Mouse (Mus musculus) kidney, postnatal 25 days (tissue): Measurements from ENCODE around the gene Sfn.
"Not testable (repeated sequence)": the region's sequence is repeated elsewhere in the genome, so short reads cannot be mapped to it uniquely, and the experiment has no call there.

Experiments
- DNase-seq, 2 experiments: peaks; one replicate each; pipeline ENCODE4 v3.0.0; 2021; ENCODE audit warnings: mixed read lengths in 2 of 2

Sfn gene

DNA sequence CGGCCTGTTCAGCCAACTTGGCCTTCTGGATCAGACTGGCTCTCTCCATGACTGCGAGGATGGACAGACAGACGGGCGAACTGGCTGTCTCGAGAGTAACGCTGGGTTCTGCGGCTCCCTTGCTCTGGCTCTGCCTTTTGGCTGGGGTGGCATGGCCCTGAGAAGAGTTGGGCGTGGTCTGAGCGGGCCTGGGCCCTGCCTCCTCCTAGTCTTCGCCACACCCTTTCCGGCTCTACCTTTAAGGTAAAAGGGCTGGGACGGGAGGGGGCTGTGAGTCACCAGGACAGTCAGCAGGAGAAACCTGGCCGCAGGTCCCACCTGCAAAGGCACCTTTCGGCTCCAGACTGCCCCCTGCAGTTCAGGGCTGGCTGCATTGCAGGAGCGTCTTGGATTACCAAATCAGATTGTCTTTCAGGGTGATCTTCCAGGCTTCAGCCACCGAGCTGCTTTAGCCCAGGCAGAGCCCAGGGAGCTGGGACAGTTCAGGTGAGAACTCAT lies at the start of gene Sfn:
Sfn (minus strand) TSS at position 448 of the 498 bp plus-strand sequence.
- peak; percentile 82 to 88 for DNase-seq

DNA sequence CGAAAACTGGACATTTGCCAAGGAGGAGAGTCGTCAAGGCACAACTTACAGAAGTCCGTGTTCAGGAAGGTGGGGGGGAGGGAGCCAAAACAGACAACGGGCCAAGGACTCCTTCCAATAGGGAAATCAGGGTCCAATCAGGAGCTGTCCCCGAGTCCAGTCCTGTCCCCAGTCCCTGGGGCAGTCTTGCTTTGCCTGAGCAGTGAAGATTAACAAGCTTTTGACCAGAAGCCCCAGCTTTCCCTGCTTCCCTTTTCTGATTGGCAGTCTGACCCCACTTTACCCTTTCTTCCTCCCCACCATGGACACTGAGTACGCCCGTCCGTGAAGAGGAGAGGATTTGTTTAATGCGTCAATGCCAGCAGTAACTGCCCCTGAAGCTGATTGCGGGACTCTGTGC lies 49.5 kb upstream of the Sfn start:
- no peak for DNase-seq

DNA sequence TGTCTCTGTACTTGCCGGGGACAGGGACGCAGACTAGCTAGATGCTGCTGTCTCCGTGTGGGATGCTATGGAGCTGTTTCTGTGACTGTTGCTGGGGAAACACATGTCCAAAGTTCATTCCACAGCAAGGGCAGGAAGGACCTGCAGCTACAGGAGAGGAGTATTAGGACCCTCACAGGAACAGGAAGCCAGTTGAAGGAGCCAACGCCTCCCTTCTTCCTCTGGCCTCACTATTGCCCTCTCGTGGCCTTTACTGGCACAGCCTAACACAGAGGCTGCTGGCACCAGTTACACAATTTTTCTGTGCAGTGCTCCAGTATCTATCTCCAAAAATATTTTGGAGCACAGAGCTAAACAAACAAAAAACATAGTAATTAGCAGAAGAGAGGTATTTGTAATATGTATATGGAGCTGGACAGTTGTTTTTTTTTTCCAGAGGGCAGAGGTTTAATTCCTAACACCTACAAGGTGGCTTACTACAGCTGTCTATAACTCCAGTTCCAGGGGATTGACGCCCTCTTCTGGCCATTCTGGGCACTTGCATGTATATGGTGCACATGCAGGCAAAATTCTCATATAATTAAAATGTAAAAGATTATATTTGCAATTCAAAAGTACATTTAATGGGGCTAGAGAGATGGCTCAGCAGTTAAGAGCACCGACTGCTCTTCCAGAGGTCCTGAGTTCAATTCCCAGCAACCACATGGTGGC lies 48.2 kb upstream of the Sfn start, which contains the start of gene Zdhhc18:
Zdhhc18 (minus strand) TSS at position 166 of the 711 bp plus-strand sequence.
- DNase-seq: peak; percentile 88 to 92

DNA sequence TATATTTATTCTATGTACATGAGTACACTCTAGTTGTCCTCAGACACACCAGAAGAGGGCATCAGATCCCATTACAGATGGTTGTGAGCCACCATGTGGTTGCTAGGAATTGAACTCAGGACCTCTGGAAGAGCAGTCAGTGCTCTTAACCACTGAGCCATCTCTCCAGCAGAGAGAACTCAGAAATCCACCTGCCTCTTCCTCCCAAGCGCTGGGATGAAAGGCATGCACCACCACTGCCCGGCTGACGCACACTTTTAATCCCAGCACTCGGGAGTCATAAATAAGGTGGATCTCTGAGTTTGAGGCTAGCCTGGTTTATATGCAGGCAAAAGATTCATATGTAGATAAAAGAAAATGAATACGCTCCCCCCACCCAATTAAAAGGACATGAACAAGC lies 47.5 kb upstream of the Sfn start:
- not testable (repeated sequence) for DNase-seq

DNA sequence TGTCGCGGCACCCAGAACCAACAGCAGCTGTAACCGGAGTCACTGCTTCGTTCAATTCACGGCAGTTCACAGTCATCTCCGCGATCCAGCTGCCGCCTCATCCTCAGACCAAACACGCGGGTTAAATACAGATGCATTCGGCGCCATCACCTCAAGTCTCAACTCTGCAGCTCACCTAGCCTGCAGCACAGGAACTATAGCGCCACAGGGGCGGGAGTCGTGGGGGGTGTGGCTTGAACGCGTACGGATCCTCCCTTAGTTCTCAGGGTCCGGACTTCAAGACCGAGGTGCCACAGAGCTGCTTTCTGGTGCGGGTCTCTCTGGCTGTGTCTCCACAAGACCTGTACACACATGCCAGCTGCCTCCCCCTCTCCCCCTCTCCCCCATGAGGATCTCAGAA lies 43.7 kb upstream of the Sfn start:
- DNase-seq: no peak

DNA sequence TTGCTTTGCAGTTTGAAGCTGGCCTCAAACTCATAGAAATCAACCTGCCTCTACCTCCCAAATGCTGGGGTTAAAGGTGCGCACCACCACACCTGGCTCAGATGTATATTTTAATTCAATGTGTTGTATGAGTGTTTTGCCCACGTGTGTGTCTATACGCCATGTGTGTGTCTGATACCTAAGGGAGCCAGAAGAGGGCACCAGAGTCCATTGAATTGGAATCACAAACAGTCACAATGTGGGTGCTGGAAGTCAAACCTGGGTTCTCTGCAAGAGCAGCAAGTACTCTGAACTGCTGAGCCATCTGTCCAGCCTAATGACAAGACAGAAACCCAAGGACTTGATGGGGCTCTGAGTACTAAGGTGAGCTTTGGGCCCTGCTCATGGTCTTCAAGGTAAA lies 43.2 kb upstream of the Sfn start:
- no peak for DNase-seq

DNA sequence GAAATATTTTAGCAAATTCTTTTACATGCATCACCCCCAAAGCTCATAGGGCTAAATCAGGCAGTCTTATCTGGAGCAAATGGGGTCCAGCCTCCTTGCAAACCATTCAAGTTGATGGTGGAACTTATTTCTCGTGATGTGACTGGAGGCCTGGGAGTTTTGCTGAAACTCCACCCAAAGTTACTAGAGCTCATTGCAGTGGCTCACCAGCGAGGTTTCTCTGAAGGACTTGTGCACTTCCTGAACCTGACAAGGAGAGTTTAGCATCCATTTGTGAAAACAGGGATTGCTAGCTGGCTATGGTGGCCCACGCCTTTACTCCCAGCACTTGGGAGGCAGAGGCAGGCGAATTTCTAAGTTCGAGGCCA lies 32.1 kb upstream of the Sfn start:
- no peak for DNase-seq

DNA sequence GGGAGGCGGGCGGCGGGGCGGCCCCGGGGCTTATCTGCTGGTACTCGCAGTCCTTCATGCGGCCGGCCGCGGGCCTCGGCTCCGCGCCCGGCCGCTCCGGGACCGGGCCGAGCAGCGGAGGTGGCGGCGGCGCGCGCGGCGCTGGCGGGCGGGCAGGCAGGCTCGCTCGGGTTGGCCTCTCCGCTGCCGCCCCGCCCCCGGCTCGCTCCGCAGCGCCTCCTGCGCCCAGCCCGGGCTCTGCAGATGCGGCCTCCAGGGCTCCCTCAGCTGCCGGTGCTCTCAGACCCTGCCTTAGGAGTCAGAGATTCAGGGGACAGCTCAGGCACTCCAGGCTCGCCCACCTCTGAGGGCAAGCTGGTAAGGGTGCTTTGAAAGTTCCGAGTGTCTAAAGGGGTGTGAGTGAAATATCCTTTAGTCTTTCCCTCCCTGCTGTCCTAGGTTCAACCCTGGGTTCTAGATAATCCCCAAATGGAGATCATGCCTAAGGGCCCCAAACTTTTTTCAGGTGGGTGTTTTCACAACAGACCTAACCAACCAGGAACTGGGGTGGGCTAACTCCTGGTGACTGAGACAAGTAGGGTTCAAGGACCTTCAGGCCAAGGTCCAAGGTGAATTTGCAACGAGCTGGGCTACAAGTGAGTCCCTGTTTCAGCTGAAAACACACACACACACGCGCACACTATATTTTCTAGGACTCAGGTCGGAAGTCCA lies 31.5 kb upstream of the Sfn start:
- peak; percentile 86 to 92 for DNase-seq

DNA sequence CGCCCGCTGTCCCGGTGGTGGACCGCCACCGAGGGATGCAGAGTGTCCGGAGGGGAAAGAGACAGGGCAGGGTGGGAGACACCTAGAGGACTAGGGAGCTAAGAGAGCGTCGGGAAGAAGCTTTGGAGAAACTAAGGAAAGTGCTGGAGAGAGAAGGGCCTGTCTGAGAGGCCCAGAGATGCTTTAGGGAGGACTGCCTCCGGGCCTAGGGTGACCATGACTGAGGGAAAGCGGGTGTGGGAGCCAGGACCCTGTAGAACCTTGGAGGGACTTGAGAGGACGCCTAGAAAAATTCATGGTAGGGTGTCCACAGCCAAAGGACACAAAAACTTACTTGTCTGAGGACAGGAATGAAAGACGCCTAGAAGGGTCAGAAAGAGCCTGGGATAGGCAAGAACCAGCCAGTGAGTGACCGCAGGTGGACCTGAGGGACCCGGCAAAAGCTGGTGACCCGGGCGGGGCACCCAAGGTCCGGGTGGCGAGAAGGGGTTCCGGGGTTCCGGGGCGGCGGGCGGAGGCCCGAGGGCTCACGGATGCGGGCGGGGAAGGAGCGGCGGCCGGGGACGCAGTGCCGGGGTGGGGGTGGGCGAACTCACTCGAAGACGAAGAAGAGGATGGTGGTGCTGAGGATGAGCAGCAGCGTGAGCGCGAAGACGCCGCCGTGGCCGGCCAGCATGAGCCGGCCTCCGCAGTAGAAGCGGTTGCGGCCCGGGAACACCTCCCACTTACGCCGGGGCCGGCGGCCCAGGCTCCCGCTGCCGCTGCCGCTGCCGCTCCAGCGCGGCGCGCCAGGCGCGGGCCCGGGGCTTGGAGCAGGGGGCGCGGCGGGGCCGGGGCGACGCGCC lies 30.7 kb upstream of the Sfn start:
- DNase-seq: peak; percentile 31 to 69

DNA sequence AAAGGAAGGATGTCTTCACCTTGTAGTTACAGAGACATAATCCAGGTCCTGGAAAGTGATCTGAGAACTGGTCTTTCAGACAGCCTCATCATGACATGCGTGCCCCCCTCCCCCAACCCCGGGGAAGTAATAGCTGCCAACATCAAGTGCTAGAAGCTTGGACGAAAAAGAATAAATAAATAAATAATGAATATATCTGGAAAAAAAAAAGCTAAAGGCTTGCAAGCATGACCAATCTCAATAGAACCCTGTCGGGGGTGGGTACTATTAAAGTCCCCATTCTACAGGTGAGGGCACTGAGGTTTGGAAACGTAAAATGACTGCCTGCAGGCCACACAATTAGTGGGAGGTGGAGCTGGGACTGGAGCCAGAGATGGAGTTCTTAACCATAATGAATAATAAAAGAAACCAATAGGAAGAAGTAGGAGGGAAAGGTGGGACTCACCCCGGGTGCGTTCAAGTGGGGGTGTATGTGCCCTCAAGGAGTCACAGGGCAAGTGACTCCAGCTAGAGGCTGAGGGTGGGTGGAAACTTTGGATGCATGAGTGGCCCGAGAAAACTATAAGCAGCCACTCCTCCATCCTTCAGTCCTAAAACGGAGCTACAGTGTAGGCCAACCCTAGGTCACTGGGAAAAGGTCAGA lies 29.9 kb upstream of the Sfn start:
- peak; percentile 61 to 65 for DNase-seq

DNA sequence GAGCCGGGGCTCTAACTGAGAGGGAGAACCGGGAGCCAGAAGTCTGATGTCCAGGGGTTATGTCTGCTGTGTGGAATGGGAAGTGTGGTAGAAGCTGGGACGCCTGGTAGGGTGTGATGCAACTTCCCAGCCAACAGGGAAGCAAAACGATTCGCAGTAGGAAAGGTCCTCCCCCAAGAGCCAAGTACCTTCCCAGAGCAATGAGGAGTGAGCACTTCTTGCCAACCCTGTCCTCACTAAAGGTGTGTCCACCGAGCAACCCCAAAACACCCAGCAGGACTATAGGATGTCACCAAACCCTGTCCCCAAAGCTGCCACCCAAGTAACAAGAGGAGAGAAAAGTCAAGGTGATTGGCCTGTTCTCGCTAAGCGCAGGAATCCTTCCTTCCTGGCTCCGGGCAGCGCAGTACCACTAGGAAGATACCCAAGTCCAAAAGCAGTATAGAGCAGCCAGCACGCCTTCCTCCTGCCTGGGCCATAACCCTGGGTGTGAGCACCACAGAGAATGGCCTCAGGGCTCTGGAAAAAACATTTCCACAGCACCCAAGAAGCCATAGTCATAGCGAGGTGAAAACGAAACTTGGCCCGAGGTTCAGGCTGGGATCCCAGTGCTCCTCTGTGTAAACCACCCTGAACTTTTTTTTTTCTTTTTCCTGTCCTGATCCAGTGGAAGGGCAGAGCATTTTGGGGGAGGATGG lies 29.3 kb upstream of the Sfn start:
- DNase-seq: peak in 1 of 2 experiments; percentile 59

DNA sequence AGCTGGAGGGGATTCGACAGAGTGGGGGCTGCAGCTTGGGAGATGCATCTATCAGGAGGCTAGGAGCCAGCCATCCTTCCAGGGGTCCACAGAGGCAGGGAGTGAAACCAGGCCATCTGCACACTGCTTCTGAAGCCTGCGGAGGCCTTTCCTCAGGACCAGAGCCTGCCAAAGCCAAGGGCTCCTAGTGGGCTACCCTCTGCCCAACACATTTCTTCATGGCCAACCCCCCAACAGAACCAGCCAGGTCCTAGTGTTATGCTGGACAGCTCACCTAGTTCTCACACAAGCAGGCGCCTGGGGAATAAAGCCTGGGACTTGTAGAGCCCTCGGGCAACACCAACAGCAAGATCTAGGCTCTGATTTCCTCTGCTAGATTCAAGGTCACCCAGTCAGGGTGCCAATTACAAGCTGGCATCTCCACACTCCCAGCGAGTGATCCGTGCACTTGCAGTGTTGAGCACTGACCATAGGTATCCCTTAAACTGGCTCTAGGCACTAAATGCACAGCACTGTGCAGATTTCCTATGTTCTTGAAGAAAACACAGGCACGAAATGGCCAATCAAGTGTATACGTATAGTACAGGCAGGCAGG lies 28.5 kb upstream of the Sfn start:
- peak in 1 of 2 experiments; percentile 33 for DNase-seq

DNA sequence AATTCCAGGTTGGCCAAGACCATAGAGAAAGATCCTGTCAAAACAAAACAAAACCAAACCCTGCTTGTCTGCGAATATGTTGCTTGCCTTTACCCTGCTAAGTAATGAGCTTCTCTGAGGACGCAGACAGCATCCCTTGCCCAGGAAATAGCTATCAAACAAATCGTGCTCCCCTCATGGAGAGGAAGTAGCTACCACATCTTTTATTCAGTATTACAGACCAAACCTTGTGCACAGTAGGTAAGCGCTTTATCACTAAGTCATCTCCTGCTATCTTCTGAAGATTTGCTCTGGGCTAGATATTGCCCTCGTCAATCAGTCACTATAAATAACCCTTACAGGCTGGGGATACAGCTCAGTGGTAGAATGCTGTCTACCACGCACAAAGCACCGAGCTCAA lies 27.2 kb upstream of the Sfn start:
- no peak for DNase-seq

DNA sequence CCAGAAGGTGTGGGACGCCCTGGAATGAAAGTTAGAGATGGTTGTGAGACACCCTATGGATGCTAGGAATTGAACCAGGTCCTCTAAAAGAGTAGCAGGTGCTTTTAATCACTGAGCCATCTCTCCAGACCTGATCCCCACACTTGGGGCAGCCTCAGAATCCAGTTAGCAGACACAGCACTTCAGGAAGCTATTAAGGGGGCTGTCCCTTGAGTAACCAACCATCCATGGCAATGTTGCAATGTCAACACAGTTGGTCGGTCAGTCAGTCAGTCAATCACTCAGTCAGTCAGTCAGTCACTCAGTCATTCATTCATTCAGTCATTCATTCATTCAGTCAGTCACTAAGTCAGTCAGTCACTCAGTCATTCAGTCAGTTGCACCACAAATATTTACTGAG lies 26.5 kb upstream of the Sfn start:
- DNase-seq: no peak

DNA sequence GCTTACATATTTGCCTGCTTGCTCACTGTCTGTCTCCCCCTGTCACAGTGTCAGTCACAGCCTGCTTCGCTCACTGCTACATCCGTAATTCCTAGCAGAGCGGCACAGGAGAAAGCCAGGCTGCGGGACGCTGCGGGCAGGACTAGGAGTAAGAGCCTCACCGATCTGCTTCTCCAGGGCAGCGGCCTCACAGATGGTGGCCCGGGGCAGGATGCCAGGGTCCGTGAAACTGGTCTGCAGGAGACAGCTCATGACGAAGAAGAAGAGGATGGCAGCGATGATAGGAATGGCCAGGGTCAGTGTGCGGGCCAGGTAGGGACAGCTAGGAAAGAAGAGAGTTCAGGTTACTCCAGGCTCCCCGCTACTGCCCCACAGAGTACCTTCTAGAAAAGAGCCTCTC lies 25.1 kb upstream of the Sfn start:
- no peak for DNase-seq

DNA sequence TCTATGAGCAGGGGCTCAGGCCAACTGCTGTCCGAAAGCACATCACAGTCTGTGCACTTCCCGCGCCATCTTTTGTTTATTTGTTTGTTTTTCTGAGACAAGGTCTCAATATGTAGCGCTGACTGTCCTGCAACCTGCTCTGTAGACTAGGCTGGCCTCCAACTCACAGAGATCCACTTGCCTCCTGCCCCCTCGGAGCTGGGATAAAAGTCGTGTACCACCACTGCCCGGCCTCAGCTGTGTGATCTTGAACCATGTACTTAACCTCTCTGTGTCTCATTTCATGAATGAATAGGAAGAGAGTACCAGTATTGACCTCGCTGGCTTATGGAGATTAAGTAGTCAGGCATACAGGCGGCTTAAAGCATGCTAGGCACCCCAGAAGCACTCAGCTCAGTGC lies 24.7 kb upstream of the Sfn start:
- DNase-seq: no peak

DNA sequence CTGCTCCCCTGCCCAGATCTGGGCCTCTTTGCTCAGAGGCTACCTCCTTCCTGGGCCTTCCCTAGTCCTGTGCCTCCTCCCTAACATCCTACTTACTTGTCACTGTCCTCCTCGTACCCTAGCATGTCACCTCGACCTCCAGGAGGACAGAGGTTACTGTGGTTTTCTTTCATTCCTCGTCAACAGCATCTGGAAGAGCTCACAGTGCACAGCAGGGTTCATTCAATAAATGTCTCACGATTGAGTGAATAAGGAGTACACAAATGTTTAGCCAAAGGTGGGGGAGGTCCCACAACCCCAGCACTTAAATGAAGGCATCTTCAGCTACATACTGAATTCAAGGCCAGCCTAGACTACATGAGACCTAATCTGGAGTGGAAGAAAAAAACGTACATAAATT lies 24.3 kb upstream of the Sfn start:
- no peak for DNase-seq

DNA sequence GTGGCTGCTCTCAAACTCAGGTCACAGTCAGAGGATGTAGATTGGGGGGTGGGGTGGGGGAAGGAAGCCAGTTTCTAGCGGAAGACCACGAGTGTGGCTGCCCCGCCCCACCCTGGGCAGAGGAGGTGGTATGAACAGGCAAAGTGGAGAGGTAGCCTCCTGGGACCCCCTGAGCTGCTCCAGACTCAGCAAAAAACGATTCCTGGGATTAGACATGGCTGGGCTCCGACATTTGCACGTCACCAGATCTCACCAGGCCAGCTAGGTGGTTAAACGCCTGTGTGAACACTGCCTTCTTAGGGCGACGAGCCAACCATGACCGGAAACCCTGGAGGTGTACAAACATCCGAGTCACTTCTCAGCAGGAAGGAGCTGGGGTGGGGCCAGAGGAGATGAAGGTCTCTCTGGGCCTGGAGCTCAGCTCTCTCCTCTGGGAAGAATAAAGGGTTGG lies 23.7 kb upstream of the Sfn start:
- DNase-seq: peak; percentile 86 to 92

DNA sequence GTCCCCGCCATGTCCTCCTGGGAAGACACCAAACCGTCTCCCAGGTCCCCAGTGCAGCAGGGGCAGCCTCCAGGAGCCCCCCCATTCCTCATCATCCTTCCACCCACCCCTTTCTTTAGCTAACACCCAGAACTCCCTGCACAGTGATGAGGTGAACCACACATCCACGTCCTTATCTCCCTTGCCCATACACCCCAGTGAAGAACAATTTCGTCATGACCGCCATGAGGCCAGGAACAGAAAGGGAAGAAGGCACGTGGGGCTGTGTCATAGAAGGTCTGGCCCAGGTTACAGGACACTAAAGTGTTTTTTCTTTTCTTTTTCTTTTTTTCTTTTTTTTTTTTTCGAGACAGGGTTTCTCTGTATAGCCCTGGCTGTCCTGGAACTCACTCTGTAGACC lies 22.9 kb upstream of the Sfn start:
- DNase-seq: no peak

DNA sequence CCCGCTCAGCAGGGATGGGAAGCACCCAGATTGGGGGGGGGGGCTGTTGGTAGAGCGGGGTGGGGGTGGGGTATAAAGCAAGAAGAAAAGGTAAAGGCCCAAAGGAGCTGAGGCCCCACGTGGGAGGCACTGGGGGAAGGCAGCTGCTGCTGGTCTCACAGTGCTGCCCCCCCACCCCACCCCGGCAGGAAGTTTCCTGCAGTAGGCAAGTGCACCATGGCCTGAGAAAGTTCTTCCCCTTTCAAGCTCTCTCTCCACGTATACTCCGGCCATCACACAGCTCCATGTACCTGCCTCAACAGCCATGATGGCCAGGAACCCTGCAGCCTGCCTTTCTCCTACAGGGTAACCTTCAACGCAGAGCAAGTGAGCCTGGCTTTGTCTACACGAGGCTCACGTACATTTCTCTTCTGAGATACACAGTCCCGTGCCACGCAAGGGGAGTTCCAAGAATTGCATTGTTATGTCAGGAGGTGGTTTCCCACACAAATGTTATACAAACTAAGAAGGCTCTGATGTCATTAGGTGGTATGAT lies 20.3 kb upstream of the Sfn start:
- DNase-seq: no peak

DNA sequence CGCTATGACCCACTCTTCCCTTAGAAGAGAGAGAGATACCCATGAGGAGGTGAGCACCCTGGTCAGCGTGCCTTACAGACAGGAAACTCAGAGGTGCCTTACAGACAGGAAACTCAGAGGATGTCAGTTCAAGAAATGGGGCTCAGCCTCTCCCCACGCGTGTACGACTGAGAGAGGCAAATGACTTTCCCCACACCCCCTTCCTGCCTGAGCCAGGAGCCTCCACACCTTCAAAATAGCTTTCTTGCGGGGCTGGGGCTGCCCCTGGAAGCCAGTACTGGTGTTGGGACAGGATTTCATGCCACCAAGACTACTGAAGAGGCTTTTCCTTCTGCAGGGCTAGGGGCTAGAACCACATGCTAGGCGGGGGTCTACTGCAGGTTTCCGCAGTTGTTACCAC lies 18.7 kb upstream of the Sfn start:
- no peak for DNase-seq
